Mouse (Mus musculus) thymus, postnatal 4 days (tissue): ENCODE measurements at regions not wholly inside any gene's neighbourhood (a gene's known extent, or its start where the extent isn't known, plus 50 kb on each side); places are given as distances from the start of the nearest gene placed in this dataset.

ENCODE experiments used
- DNase-seq: peaks from one replicate; pipeline ENCODE4 v3.0.0; 2021

DNA sequence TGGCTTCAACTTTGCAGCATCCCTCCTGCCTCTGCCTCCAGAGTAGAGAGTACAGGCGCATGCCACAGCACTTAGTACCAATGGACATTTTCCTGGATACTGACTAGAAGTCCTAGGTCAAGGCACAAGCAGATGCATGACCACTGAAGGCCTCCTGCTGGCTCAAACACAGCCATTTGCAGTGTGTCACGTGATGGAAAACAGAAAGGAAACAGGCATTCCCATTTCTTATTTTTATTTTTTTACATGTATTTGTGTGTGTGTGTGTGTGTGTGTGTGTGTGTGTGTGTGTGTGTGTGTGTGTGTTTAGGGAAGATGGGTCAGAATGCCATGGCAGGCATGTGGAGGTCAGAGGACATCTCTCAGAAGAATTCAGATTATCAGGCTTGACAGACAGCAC is 65.6 kb downstream of the Thap12 start:
- no peak for DNase-seq

DNA sequence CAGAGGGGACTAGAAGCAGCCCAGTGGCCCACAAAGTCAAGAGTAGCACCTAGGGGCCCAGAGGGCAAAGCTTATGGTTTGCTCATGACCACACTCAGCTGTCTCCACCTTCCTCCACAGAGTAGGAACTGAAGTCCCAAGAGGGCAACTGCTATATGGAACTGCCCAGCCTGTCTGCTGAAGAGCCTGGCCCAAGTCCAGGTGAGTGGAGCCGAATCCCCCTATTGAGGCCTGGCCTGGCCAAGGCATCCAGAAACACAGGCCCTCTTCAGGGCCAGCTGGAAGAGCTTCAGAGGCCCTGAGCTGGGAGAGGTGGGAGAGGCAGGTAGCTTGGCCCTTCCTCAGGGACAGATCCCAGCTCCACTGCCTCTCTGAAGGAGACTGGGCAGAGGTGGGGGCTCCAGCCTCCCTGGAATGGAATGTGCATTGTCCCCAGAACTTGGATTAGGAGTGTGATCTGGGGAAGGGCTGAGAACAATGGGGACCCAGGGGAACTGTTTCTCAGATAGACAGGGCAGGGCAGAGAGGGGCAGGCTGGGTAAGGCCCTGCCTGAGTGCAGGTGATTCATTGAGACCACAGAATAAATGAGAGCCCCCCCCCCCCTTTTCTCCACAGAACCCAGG is 65.7 kb upstream of the Wnt11 start:
- no peak for DNase-seq

DNA sequence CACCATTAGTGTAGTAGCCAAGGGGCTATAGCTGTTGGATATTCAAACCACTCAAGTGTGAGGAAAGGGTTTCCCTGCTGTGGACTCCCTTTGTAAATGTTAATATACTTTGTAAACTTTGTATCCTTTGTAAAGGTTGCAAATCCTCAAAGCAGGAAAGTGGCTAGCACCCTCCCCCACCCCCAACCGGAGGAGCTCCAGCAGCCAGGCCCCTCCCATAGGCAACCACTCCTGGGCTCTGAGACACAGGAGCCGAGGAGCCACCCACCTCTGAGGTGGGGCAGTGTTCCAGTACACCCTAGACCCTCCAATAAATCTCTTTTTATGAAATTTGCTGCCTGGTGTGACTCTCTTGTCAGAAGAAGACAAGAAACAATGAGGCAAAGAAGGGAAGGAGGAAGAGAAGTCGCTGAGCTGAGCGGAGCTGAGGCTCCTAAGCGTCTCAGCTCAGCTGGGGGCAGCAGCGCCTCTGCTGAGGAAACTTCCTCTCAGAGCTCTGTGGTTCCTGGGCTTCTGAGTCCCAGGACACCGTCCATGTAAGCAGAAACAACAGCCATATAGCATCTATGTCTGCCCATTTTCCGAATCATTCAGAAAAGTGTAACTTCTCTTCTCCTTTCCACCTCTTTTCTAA is 64.5 kb upstream of the Wnt11 start:
- peak; percentile 62 for DNase-seq

DNA sequence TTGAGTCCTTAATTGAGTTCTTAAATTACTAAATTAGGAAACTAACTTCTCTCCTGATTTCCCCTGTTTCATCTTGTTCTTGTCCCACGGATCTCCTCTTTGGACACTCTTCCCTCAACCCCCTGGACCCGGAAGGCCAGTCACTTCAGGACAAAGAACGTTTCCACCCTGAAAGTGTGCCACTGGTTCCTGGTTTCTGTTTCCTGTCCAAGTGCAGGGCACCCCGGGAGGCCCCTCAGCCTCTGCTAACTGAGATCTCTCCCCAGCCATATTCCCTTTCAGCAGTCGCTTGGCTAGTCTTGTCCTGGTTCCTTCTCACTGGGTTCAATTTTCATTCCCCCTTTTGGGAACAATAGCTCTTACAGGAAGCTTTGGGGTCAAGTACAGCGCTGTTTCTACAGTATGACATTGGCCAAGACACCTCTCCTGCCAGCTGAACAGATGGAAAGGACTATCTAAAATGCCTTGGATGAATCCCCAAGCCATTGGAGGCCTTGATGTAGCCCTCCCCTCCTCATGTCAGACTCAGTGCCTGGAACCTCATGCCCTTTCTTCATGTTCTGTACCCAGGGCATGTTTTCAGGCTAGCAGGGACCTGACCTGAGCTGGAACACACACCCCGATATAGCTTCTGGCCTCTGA is 63.7 kb upstream of the Wnt11 start:
- peak; percentile 34 for DNase-seq

DNA sequence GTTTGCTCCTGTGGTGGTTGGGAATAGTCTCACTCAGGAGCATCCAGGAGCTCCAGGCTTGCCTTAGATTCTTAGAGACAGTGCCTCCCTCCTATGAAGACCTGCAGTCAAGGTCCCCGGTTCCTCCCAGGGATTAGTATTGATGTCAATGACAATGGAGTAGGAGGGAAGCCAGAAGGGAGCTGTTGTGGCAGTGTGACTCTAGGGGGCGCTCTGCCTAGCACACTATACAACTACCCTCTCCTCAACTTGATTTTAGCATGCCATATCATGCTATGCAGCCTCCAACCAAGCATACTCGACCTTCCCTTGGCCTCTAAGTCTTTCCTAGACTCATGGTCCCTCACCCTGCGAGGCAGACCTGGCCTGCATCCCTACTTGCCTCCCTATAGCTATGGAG is 60.3 kb upstream of the Wnt11 start:
- DNase-seq, result peak; percentile 48

DNA sequence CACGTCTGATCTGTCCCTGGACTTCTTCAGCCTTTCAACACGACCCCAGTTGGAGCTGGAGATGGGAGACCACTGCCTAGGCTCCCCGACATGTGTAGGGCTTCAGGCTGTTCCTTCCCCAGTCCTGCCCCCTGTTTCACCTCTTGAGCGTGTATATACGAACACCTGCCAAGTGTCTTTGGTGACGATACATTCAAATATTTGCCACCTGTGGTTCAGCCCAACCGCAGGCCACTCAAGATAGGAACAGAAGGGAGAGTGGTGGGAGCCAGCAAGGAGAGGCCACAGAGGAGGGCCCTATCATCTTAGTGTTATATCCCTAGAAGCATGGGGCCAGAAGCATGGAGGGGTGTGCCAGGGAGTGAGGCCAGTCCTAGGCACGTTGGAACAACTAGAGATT is 59.9 kb upstream of the Wnt11 start:
- no peak for DNase-seq

DNA sequence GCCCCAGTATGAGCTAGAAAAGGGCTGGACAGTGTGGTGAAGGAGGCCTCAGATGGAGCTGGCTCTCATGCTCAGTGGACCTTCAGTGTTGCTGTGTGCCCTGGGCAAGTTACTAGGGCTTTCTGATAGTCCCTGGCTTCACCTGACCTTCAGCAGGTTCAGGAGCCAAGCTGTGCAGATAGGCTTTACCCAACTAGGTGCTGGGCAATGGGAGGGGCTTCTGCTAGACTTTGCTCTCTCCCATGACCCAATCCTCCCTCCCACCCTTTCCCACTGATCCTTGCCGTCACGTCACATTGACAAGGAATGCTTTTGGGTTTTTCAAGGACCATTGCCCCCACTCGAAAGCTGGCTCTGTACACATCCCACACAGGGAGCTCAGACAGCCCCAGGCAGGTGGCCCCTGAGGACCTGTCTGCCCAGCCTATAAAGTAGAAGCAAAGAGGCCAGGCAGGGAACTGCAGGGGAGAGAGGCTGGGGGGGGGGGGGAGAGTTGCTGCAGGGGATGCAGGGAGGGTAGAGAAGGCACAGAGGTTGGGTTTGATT is 57.5 kb upstream of the Wnt11 start:
- DNase-seq, result no peak

DNA sequence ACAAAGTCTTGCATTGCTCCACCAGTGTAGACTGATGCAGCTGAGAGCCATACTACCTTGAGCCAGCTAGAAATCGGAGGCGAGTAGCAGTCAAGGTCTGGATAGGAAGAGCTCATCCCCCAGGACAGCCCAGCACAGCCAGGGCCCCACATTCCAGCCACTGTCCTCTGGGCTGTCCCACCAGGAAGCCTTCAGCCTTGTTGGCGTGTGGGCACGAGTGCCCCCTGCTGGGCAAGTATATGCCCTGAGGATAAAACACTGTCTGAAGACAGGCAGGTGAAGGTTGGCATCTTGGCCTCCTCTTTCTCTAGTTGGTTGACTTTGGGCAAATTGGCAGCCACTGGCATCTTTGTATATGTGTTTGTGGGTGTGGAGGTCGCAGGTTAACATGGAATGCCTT is 56.0 kb upstream of the Wnt11 start:
- DNase-seq, result peak; percentile 87

DNA sequence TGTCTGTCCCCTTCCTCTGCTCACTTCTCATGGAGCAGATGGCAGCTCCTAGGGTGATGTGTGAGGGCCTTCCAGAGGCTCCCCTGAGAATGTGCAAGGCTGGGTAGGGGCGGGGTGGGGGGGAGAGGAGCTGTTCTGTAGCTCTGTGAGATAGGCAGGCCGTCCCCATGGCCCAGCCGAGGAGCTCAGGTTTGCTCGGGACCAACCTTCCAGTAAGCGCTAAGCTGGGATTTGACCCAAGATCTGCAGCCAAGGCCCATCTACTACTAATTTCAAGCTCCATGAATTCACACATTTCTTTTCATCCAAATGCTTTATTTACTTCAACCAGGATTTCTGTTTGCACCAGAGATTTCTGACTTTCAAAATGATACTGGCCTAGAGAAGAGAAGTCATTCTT is 51.4 kb upstream of the Wnt11 start:
- DNase-seq, result no peak

DNA sequence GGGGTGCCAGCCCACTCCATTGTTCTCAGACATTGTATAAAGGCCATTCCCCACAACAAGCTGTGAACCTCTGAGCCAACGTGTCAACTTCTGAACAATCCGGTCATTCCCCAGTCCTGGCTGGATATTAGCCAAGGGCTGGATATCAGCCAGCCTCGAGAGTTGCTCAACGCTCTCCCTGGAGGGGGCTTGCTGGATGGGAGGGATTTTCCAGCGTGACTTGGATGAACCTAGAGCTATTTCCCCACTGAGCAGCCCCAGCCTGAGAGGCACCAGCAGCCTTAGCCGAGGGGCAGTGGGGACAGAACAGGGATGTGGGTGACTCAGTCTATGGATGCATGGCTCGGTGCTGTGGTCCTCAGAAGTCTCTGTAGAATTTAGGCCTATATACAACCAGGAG is 51.0 kb upstream of the Wnt11 start:
- DNase-seq, result no peak

DNA sequence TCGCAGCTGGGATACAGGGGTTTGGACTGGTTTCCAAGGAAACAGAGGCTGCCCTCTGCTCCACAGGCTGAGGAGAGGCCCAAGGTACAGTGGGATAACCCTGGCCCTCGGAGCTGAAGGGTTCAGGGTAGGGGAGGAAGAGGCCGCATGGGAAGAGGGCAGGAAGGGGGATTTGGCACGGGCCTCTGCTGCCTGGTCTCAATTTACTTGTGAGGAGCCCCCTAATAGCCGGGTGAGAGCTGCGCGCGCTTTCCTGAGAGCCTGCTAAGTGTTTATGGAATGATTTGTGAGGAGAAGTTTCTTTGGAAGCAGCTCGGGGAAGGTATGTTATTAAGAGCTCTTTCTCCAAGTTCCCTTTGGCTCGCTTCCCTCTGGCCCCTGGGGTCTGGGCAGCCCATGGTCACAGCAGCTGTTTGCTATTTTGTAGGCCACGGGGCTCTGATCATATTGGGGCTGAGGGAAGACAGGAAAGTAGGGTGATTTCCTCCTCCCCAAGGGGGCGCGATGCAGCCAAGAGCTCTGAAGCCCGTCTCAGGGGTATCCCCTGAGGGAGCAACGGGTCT is 50.5 kb upstream of the Wnt11 start:
- DNase-seq, result no peak
